Mouse (Mus musculus) layer of hippocampus, postnatal 25 days (tissue): ENCODE measurements around the gene Cd8b1. TPM values are rescaled to one million over a fixed set of nuclear protein-coding genes. Genes with fewer than 3 reads are reported as not detected.

Experiments used
- total RNA-seq, 2 experiments: library from RNA; stranded (reverse); gene quantifications; 2 replicates each; pipeline ENCODE4 v1.2.3; 2021

The Cd8b1 gene
- total RNA-seq, 2 experiments from 2014 or later = not detected

Other genes with a start within 250 kb of the Cd8b1 start
- gene Thnsl2, start 178.3 kb upstream of the Cd8b1 start, total RNA-seq = 1 to 10 TPM; 3.7 TPM
- not detected for gene Fabp1, start 123.0 kb upstream of the Cd8b1 start, total RNA-seq
- gene Krcc1, start 51.1 kb upstream of the Cd8b1 start, total RNA-seq = 10 to 100 TPM; 15.3 to 17.9 TPM
- 1 to 10 TPM in 1 of 2 experiments, under 1 TPM in 1; 0.96 to 1.6 TPM for gene Smyd1, start 555 bp upstream of the Cd8b1 start, total RNA-seq
- not detected for gene Cd8a, start 50.6 kb downstream of the Cd8b1 start, total RNA-seq
- 10 to 100 TPM; 90.8 to 96.3 TPM for gene Rmnd5a, start 117.8 kb downstream of the Cd8b1 start, total RNA-seq
- 10 to 100 TPM; 46.0 to 48.3 TPM for gene Rnf103, start 171.1 kb downstream of the Cd8b1 start, total RNA-seq
- gene Chmp3, start 221.0 kb downstream of the Cd8b1 start, total RNA-seq = 10 to 100 TPM; 83.6 to 97.4 TPM